Mouse (Mus musculus) neural tube, embryonic 14.5 days (tissue): ENCODE results near the gene Cpt2. TPM values are rescaled to one million over a fixed set of nuclear protein-coding genes. Genes with fewer than 3 reads are reported as not detected.

ENCODE experiments used
- ATAC-seq: fragments of 200-750 bp; cut with Nextera tagmentation; 2 replicates; pipeline ENCODE4 v1.8.0; 2017; ENCODE audit warnings: low read depth, mild to moderate bottlenecking, moderate TSS enrichment, moderate library complexity
- H3K27ac ChIP-seq: fragments of 300-500 bp; sonication (generic); 2 replicates; pipeline ENCODE4 v1.5.1; 2014; ENCODE audit warnings: low read depth, mild to moderate bottlenecking, control low read depth, low read length, moderate library complexity, mixed read lengths
- H3K27me3 ChIP-seq: fragments of 300-500 bp; sonication (generic); 2 replicates; pipeline ENCODE4 v1.6.1; 2014; ENCODE audit warnings: low read length; ENCODE audit not compliant: control insufficient read depth, insufficient read depth
- H3K36me3 ChIP-seq: fragments of 300-500 bp; sonication (generic); 2 replicates; pipeline ENCODE4 v1.6.1; 2014; ENCODE audit warnings: low read length, mixed read lengths; ENCODE audit not compliant: control insufficient read depth, insufficient read depth
- H3K4me1 ChIP-seq: fragments of 300-500 bp; sonication (generic); 2 replicates; pipeline ENCODE4 v1.6.1; 2014; ENCODE audit warnings: low read length; ENCODE audit not compliant: control insufficient read depth, insufficient read depth
- H3K4me2 ChIP-seq: fragments of 300-500 bp; sonication (generic); 2 replicates; pipeline ENCODE4 v1.6.1; 2014; ENCODE audit warnings: mild to moderate bottlenecking, low read depth, low read length, control low read depth
- H3K4me3 ChIP-seq: fragments of 300-500 bp; sonication (generic); 2 replicates; pipeline ENCODE4 v1.5.1; 2014; ENCODE audit warnings: low read depth, low read length, control low read depth, mixed read lengths
- H3K9ac ChIP-seq: fragments of 300-500 bp; sonication (generic); replicated peaks from 2 replicates; pipeline ENCODE4 v1.6.1; 2014; ENCODE audit warnings: low read depth, mild to moderate bottlenecking, control low read depth, low read length, mixed read lengths
- H3K9me3 ChIP-seq: fragments of 300-500 bp; sonication (generic); 2 replicates; pipeline ENCODE4 v1.6.1; 2016; ENCODE audit warnings: low read length; ENCODE audit not compliant: control insufficient read depth
- WGBS: fragments of 180-500 bp; shearing (Covaris S2); extraction: QIAGEN DNeasy Blood & Tissue Kit; methylation state at CpG from one replicate; pipeline ENCODE4 v1.1.7; 2014; 5-methylcytosine and 5-hydroxymethylcytosine counted together
- polyA plus RNA-seq: library from polyadenylated mRNA; unstranded; fragments of >200 nt; fragmentation: Nextera tagmentation; extraction: Ambion mirVana; gene quantifications from 2 replicates; pipeline ENCODE4 v1.2.1, GENCODE M21; 2014

The Cpt2 gene
- polyA plus RNA-seq, 1 experiment from 2014 or later = 14.0 TPM

DNA sequence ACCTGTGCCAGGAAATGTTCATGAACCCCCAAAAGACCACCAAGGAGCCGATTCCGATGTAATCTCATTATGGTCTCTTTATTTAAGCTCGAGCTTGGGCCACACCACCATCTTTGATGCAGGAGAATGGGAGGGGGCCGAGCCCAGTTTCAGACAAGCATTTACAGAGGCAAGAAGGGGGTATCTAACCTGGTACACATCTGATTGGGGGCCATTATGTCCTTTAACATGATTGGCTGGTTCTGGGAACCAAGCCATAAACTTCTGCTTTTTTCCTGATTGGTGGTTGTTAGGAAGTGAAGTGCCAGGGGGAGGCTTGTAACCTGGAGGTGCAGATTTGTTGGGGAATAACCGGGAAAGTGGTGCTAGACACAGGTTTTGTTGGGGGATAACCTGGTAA, 32.3 kb upstream of the Cpt2 start:
- no peak overlapping the region for H3K27ac ChIP-seq
- 62% methylated on average over 5 of the region's 5 CpGs for WGBS
- H3K36me3 ChIP-seq = no peaks in the 10 kb centered on the region
- ATAC-seq = no peak
- H3K27me3 ChIP-seq = no peaks in the 10 kb centered on the region
- no peak overlapping the region for H3K4me3 ChIP-seq
- H3K9ac ChIP-seq = no peak overlapping the region
- no peak overlapping the region for H3K4me2 ChIP-seq
- no peaks in the 10 kb centered on the region for H3K4me1 ChIP-seq
- no peaks in the 10 kb centered on the region for H3K9me3 ChIP-seq

DNA sequence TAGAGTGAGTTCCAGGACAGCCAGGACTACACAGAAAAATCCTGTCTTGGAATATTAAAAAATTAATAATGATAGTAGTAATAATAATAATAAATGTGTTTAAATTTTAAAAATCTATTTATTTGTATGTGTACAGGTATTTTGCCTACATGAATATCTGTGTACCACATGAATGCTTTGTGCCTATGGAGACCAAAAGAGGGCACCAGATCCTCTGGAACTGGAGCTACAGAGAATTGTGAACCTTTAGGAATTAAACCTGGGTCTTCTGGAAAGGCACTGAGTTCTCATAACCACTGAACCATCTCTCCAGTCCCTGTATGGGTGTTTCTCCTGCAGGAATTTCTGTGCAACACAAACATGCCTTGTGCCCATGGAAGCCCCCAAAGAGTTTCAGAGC, 29.4 kb upstream of the Cpt2 start:
- no peak overlapping the region for H3K4me2 ChIP-seq
- H3K4me3 ChIP-seq = no peak overlapping the region
- H3K4me1 ChIP-seq = no peaks in the 10 kb centered on the region
- H3K27me3 ChIP-seq = no peaks in the 10 kb centered on the region
- H3K36me3 ChIP-seq = no peaks in the 10 kb centered on the region
- no peak overlapping the region for H3K27ac ChIP-seq
- H3K9ac ChIP-seq = no peak overlapping the region
- H3K9me3 ChIP-seq = no peaks in the 10 kb centered on the region
- ATAC-seq = no peak

DNA sequence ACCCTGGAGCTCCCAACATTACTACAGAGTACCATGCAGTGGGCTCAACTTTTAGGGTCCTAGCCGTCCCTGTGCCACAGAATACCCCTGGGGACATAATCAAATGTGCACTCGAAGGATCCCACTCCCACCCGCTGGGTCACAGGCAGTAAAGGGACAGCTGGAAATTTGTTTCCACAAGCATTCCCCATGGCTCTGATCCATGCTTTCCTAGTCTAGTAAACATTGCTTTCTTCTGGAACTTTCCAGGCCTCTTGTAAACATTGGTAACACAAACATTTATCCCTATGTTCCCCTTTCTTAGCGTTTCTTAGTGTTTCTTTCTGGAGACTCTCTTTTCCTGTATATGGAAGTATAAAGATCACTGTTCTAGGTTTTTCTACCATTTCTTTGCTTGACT, 26.5 kb upstream of the Cpt2 start:
- Histone ChIP-seq H3K9me3 (no peaks in the 10 kb centered on the region), H3K9ac (no peak overlapping the region), H3K4me3 (no peak overlapping the region), H3K4me2 (no peak overlapping the region), H3K36me3 (no peaks in the 10 kb centered on the region), H3K27me3 (no peaks in the 10 kb centered on the region), H3K4me1 (no peaks in the 10 kb centered on the region), H3K27ac (no peak overlapping the region)
- 74% methylated on average over 4 of the region's 4 CpGs for WGBS
- no peak for ATAC-seq

DNA sequence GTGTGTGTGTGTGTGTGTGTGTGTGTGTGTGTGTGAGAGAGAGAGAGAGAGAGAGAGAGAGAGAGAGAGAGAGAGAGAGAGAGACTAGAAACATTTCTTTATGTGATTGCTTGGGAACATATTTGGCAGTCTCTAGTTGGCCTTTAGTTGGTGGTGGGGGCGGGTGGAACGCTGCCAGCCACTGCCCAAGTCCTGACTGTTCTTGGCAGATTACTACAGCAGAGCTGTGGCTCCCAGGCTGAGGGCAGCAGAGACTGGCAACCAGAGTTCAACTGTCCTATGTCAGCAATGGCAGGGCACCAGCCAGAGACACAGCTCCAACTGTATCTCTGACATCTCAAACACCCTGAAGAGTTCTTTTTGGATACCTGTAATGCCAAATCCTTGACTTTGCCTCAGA, 20.7 kb upstream of the Cpt2 start:
- H3K36me3 ChIP-seq = no peaks in the 10 kb centered on the region
- no peak overlapping the region for H3K9ac ChIP-seq
- no peak overlapping the region for H3K4me2 ChIP-seq
- ATAC-seq = no peak
- no peaks in the 10 kb centered on the region for H3K9me3 ChIP-seq
- WGBS = 100% methylated on average over 2 of the region's 2 CpGs
- H3K27me3 ChIP-seq = no peaks in the 10 kb centered on the region
- H3K4me1 ChIP-seq = no peaks in the 10 kb centered on the region
- no peak overlapping the region for H3K4me3 ChIP-seq
- H3K27ac ChIP-seq = no peak overlapping the region

DNA sequence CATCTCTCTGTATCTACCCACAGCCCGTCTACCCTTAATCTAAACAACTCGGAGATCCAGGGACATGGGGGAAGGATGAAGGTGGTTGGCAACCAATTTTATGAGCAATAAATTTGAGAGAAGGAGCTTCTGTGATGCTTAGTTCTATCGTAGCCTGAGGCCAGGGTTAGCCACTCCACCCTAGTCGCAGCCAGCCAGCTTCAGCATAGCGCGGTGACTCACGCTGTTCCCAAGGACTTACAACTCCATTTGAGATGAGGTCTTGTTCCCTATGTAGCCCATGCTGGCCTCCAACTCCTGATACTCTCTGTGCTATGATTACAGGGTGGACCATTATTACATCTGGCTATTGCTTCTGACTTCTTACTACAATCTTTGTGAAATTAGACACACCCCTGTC, 19.3 kb upstream of the Cpt2 start:
- WGBS = 85% methylated on average over 7 of the region's 7 CpGs

DNA sequence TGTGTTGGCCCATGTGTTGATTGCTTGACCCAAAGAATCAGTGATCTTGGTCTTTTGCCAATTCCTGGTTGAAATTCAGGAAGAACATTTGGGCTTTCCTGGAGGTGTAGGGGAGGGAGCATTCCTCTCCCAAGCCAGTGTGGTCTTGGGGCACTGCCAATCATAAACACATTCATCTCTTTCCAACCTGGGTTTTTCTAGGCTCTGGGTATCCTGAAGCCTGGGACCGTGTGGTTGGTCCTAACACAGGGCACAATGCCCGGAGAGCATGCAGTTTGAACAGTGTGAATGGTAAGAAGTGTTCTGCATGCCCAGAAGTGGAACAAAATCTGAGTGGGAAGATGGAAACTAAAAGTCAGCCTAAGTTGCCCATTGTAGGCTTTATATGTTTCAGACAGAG, 14.7 kb upstream of the Cpt2 start:
- Histone ChIP-seq H3K4me3 (no peak overlapping the region), H3K9me3 (no peaks in the 10 kb centered on the region), H3K36me3 (no peaks in the 10 kb centered on the region), H3K9ac (no peak overlapping the region), H3K4me2 (no peak overlapping the region), H3K27me3 (no peaks in the 10 kb centered on the region), H3K27ac (no peak overlapping the region), H3K4me1 (no peaks in the 10 kb centered on the region)
- 80% methylated on average over 2 of the region's 2 CpGs for WGBS
- ATAC-seq = no peak

More for the DNA sequence above, 19.3 kb upstream of the Cpt2 start:
- H3K36me3 ChIP-seq = no peaks in the 10 kb centered on the region
- no peaks in the 10 kb centered on the region for H3K9me3 ChIP-seq
- H3K9ac ChIP-seq = no peak overlapping the region
- H3K4me1 ChIP-seq = no peaks in the 10 kb centered on the region
- no peak overlapping the region for H3K4me3 ChIP-seq
- H3K27ac ChIP-seq = no peak overlapping the region
- no peak overlapping the region for H3K4me2 ChIP-seq
- no peak for ATAC-seq
- no peaks in the 10 kb centered on the region for H3K27me3 ChIP-seq

DNA sequence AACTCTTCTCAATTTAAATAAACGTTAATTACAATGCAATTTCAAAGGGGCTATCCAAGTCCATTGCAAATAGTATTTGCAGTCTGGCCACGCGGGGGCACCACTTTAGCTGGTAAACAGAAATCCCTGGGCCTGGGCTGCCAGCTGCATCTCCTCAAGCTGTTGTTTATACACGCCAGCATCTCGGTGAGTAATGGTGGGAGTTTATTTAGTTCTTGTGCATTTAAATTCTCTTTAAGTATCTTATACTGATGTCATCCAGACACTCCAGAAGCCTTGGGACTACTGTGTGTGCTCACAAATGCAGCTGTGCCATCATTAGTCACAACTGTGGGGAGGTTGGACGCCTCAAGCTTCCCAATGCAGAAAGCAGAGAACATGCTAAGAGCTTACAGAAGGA, 13.9 kb upstream of the Cpt2 start:
- 22% methylated on average over 6 of the region's 6 CpGs for WGBS
- no peaks in the 10 kb centered on the region for H3K27me3 ChIP-seq
- no peak overlapping the region for H3K4me2 ChIP-seq
- ATAC-seq = no peak
- H3K36me3 ChIP-seq = no peaks in the 10 kb centered on the region
- no peak overlapping the region for H3K9ac ChIP-seq
- no peak overlapping the region for H3K4me3 ChIP-seq
- no peaks in the 10 kb centered on the region for H3K4me1 ChIP-seq
- H3K9me3 ChIP-seq = no peaks in the 10 kb centered on the region
- H3K27ac ChIP-seq = no peak overlapping the region

DNA sequence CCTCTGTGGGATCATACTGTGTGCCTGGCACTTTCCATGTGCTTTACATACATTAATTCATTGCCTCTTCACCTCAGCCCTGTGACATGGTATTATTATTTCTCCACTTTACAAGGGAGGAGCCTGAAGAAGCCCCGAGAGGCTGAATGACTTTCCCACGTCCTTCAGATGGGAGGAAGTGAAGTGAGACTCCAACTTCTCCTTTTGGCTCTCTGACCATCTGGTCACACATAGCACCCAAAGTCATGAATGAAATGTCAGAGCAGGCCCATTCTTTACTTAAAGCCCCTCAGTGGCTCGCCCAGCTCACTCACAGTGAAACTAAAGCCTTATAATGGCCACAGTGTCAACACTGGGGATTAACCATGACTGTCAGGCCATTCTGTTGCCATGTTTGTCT, 11.8 kb upstream of the Cpt2 start:
- Histone ChIP-seq H3K9ac (no peak overlapping the region), H3K4me3 (no peak overlapping the region), H3K36me3 (no peaks in the 10 kb centered on the region), H3K4me1 (no peaks in the 10 kb centered on the region), H3K27me3 (no peaks in the 10 kb centered on the region), H3K27ac (no peak overlapping the region), H3K9me3 (no peaks in the 10 kb centered on the region), H3K4me2 (no peak overlapping the region)
- 62% methylated on average over 3 of the region's 3 CpGs for WGBS
- no peak for ATAC-seq

DNA sequence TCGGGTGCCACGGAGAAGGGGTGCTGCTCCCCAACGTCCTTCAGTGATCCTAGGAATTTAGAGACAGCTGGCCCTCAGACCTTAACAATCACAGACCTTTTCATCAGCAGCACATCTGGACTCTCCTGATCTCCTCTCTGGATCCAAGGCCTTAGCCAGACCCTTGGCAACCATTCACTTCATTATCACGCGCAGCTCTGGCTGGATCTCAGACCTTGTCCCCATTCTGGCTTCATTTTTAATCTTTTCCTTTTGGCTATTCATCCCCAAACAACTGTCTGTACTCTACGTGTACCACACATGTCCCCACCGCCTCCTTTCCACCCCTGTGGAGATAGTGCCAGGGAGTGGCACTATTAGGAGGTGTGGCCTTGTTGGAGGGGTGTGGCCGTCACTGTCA, 9.8 kb upstream of the Cpt2 start:
- Histone ChIP-seq H3K36me3 (no peaks in the 10 kb centered on the region), H3K4me3 (no peak overlapping the region), H3K4me2 (no peak overlapping the region), H3K4me1 (no peaks in the 10 kb centered on the region), H3K9me3 (no peaks in the 10 kb centered on the region), H3K27ac (no peak overlapping the region), H3K27me3 (no peaks in the 10 kb centered on the region), H3K9ac (no peak overlapping the region)
- no peak for ATAC-seq
- WGBS = 85% methylated on average over 8 of the region's 8 CpGs

DNA sequence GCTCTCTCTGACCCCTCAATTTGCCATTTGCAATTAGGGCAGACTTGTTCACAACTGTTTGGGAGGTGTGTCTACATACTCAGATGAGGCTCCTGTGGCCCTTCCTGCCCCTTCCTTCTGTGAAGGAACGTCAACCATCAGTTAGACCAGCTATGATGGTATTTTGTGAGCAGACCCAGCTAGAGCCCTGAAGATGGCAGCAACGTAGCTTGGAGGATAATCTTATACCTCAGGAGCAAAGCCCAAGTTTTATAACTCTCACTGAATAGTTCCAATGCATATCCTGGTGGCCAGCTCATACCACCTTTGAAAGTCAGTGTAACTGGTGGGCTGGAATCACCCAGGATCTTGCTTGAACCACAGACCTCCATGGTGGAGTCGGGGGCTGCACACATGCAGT, 8.0 kb upstream of the Cpt2 start:
- no peak for ATAC-seq
- Histone ChIP-seq H3K9me3 (no peaks in the 10 kb centered on the region), H3K4me3 (no peak overlapping the region), H3K27ac (no peak overlapping the region), H3K27me3 (no peaks in the 10 kb centered on the region), H3K9ac (no peak overlapping the region), H3K36me3 (no peaks in the 10 kb centered on the region), H3K4me1 (no peaks in the 10 kb centered on the region), H3K4me2 (no peak overlapping the region)
- WGBS = 85% methylated on average over 3 of the region's 3 CpGs
